ENCODE assay signal across 8 mouse cellular contexts in the genomic region with DNA sequence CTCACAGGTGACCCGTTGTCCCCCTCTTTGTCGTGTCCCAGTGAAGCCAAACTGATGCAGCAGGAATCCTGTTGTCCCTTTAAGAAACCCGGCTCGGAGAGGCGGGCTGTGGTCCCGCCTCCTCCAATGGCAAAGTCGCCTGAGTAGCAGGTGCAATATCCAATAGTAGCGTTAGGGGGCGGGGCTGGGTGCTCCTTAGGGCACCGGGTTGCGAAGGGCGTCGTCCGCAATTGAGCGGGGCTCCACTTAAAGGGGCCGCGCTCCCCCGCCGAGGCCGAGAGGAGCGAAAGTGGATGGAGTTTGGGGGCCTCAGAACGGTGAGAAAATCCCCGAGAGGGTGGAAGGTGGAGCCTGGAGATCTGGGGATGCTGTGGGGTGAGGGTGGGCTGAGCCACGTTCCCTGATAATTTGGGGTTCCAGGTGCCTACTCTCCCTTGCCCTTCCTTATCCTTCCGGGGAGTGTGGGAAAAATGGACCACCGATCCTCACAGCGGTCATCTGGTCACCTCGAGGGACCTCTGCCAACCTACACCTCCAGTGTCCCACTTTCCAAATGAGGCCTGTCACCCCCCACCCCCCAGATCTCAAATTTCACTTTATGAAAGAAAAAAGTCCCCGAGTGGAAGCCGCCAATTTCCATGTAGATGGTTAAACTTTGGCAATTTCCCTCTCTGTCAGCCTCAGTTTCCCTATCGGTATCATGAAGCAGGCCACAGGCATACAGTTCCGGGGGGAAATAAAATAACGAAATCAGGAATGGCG. TPM values are rescaled to one million over a fixed set of nuclear protein-coding genes. Genes with fewer than 3 reads are reported as not detected.
DNase-seq lines count a peak whose midpoint lies in the region; ATAC-seq and TF ChIP-seq lines count a peak whose summit lies in the region.

A gene (plus strand): TSS at position 223 of the 762 bp plus-strand sequence.

- no peaks in the 10 kb centered on the region for H3K4me1 ChIP-seq in intestine, postnatal 0 days (replicated peaks; ENCODE audit: control insufficient read depth, insufficient read depth, low read length)
- H3K4me1 ChIP-seq in midbrain, embryonic 10.5 days, result peaks cover 28% of the 10 kb centered on the region

- WGBS in intestine, postnatal 0 days, result under 1% methylated on average over 34 of the region's 34 CpGs
- under 1% methylated on average over 34 of the region's 34 CpGs for WGBS in midbrain, embryonic 10.5 days

- peak; percentile 85 for ATAC-seq in intestine, postnatal 0 days

- peak within 1 kb of the TSS; percentile 57 for H3K9ac ChIP-seq in intestine, postnatal 0 days (ENCODE audit: low read depth, low read length)

- H3K27me3 ChIP-seq in intestine, postnatal 0 days (replicated peaks; ENCODE audit: control insufficient read depth, insufficient read depth, low read length), result no peaks in the 10 kb centered on the region
- H3K27me3 ChIP-seq in midbrain, embryonic 10.5 days (ENCODE audit: low read depth, poor library complexity, severe bottlenecking), result peaks cover 38% of the 10 kb centered on the region

- peak; percentile 33; the same call in 1 of the 2 replicates for TF ChIP-seq CTCF in intestine, postnatal 0 days (IDR thresholded peaks at IDR 0.05; ENCODE audit: low read depth)

- DNase-seq in adrenal gland, postnatal 10 days, result peak; percentile 99
- peak; percentile 96 for DNase-seq in embryo, embryonic 9.5 days (ENCODE audit: extremely low spot score)
- peak; percentile 97 to 98 for DNase-seq in gastrocnemius, postnatal 4 days (ENCODE audit: low spot score in 2 of 2)
- peak; percentile 92 to 93 for DNase-seq in left cerebral cortex, postnatal 36 days (ENCODE audit: low spot score in 2 of 2)
- DNase-seq in midbrain, embryonic 10.5 days (ENCODE audit: low spot score), result peak; percentile 95
- DNase-seq in right cerebral cortex, postnatal 36 days (ENCODE audit: low spot score in 2 of 2), result peak; percentile 90 to 91
- DNase-seq in urinary bladder, postnatal 4 days (ENCODE audit: low spot score in 2 of 2), result peak; percentile 91 to 99

- intact Hi-C loops in left cerebral cortex, postnatal 36 days (cut with DNase I), result loop anchor here (2.0 kb wide), 1 partner anchor 42 kb away; a partner anchor contains a TSS

- peak within 1 kb of the TSS; percentile 94 for H3K4me2 ChIP-seq in intestine, postnatal 0 days (replicated peaks; ENCODE audit: low read depth)

- peak within 1 kb of the TSS; percentile 55 for H3K4me3 ChIP-seq in intestine, postnatal 0 days (ENCODE audit: low read depth, low read length)
- H3K4me3 ChIP-seq in midbrain, embryonic 10.5 days, result peak within 1 kb of the TSS; percentile 61

- peak within 1 kb of the TSS; percentile 23 for H3K27ac ChIP-seq in intestine, postnatal 0 days (ENCODE audit: low read depth, low read length)
- H3K27ac ChIP-seq in midbrain, embryonic 10.5 days (replicated peaks), result peak within 1 kb of the TSS; percentile 82

- H3K9me3 ChIP-seq in intestine, postnatal 0 days (ENCODE audit: control insufficient read depth), result no peaks in the 10 kb centered on the region
- peaks cover 6% of the 10 kb centered on the region; the same call in 1 of the 2 replicates for H3K9me3 ChIP-seq in midbrain, embryonic 10.5 days (replicated peaks)

- H3K36me3 ChIP-seq in intestine, postnatal 0 days (ENCODE audit: control insufficient read depth, insufficient read depth), result peaks cover 33% of the 10 kb centered on the region
- peaks cover 23% of the 10 kb centered on the region; the same call in 1 of the 2 replicates for H3K36me3 ChIP-seq in midbrain, embryonic 10.5 days

RNA-seq across cellular contexts. Expression of the gene that starts here (rescaled TPM):
- total RNA-seq in adrenal gland, postnatal 10 days (2021), result 10 to 100 TPM; 16.0 to 19.8 TPM
- 1 to 10 TPM; 4.8 to 4.9 TPM for total RNA-seq in gastrocnemius, postnatal 4 days (2021)
- polyA plus RNA-seq in intestine, postnatal 0 days (2015; fragmentation: Nextera tagmentation; extraction: Ambion mirVana), result 2.2 and 2.5 TPM in 2 replicates
- 10 to 100 TPM; 10.3 to 13.0 TPM for total RNA-seq in left cerebral cortex, postnatal 36 days (2021)
- polyA plus RNA-seq in midbrain, embryonic 10.5 days (2016; fragmentation: Nextera tagmentation; extraction: Ambion mirVana), result 3.2 and 4.8 TPM in 2 replicates

Comparison
In these comparisons a context has a peak if more than half of its experiments do, and no peak if none do; other contexts are left out.
1. Peak in every context shown above with its lines: DNase-seq, ATAC-seq, H3K4me3 ChIP-seq and H3K27ac ChIP-seq.